Mouse (Mus musculus): ENCODE data around the gene Vps37b. TPM values are rescaled to one million over a fixed set of nuclear protein-coding genes. Genes with fewer than 3 reads are reported as not detected.
A peak's percentile ranks its signal among the peaks of the same experiment; 100 is the strongest.

The Vps37b gene
- polyA plus RNA-seq, 1 experiment from 2014 or later = 30.7 TPM

- H3K4me1 ChIP-seq (replicated peaks; ENCODE audit: insufficient read depth, low read length) = peaks cover 22% of the 10 kb centered on the region; the same call in 1 of the 2 replicates
- H3K9ac ChIP-seq (ENCODE audit: low read depth, low read length) = no peak overlapping the region
- no peaks in the 10 kb centered on the region for H3K9me3 ChIP-seq (replicated peaks; ENCODE audit: low read length)
- H3K27me3 ChIP-seq (ENCODE audit: insufficient read depth, low read length) = no peaks in the 10 kb centered on the region
- DNase-seq (ENCODE audit: low spot score) (no peak), ATAC-seq (replicated peaks; ENCODE audit: low FRiP score, low read depth) (no peak)
- H3K36me3 ChIP-seq (ENCODE audit: insufficient read depth, low read length) = no peaks in the 10 kb centered on the region
- no peak overlapping the region for H3K27ac ChIP-seq
- WGBS = 87% methylated on average over 5 of the region's 5 CpGs
- H3K4me2 ChIP-seq (ENCODE audit: low read length) = no peak overlapping the region
- no peak for TF ChIP-seq CTCF (IDR thresholded peaks at IDR 0.05; ENCODE audit: low read depth)
- no peak overlapping the region for H3K4me3 ChIP-seq (replicated peaks; ENCODE audit: low read depth, low read length)
Measured at GRCm38 (mm10) chr5:123978131-123978530, 53.9 kb downstream of the Vps37b start.

GRCm38 (mm10) chr5:123977231-123977630, 54.8 kb downstream of the Vps37b start:
- H3K4me3 ChIP-seq (replicated peaks; ENCODE audit: low read depth, low read length) = no peak overlapping the region
- H3K4me2 ChIP-seq (ENCODE audit: low read length) = no peak overlapping the region
- H3K9me3 ChIP-seq (replicated peaks; ENCODE audit: low read length) = no peaks in the 10 kb centered on the region
- no peak for TF ChIP-seq CTCF (IDR thresholded peaks at IDR 0.05; ENCODE audit: low read depth)
- peak overlapping the region; percentile 86; the same call in 1 of the 2 replicates for H3K27ac ChIP-seq
- WGBS = 29% methylated on average over 3 of the region's 3 CpGs
- H3K9ac ChIP-seq (ENCODE audit: low read depth, low read length) = no peak overlapping the region
- no peaks in the 10 kb centered on the region for H3K27me3 ChIP-seq (ENCODE audit: insufficient read depth, low read length)
- no peaks in the 10 kb centered on the region for H3K36me3 ChIP-seq (ENCODE audit: insufficient read depth, low read length)
- no peak for DNase-seq (ENCODE audit: low spot score)
- peaks cover 23% of the 10 kb centered on the region; the same call in 1 of the 2 replicates for H3K4me1 ChIP-seq (replicated peaks; ENCODE audit: insufficient read depth, low read length)
- no peak for ATAC-seq (replicated peaks; ENCODE audit: low FRiP score, low read depth)

- Histone ChIP-seq H3K4me1 (replicated peaks; ENCODE audit: insufficient read depth, low read length) (peaks cover 23% of the 10 kb centered on the region; the same call in 1 of the 2 replicates), H3K36me3 (ENCODE audit: insufficient read depth, low read length) (no peaks in the 10 kb centered on the region), H3K27me3 (ENCODE audit: insufficient read depth, low read length) (no peaks in the 10 kb centered on the region), H3K4me2 (ENCODE audit: low read length) (peak overlapping the region; percentile 92), H3K9ac (ENCODE audit: low read depth, low read length) (0 out of 2 replicates have a peak overlapping the region, but pooled peaks have one; percentile 15), H3K4me3 (replicated peaks; ENCODE audit: low read depth, low read length) (no peak overlapping the region), H3K9me3 (replicated peaks; ENCODE audit: low read length) (no peaks in the 10 kb centered on the region), H3K27ac (peak overlapping the region; percentile 86)
- ATAC-seq (replicated peaks; ENCODE audit: low FRiP score, low read depth) (no peak; the same call in 1 of the 2 replicates), DNase-seq (ENCODE audit: low spot score) (peak; percentile 38)
- 53% methylated on average over 6 of the region's 6 CpGs for WGBS
- no peak for TF ChIP-seq CTCF (IDR thresholded peaks at IDR 0.05; ENCODE audit: low read depth)
Measured at GRCm38 (mm10) chr5:123975668-123976180, 56.3 kb downstream of the Vps37b start.

GRCm38 (mm10) chr5:123974616-123975111, 57.4 kb downstream of the Vps37b start:
- DNase-seq (ENCODE audit: low spot score) (peak; percentile 26), ATAC-seq (replicated peaks; ENCODE audit: low FRiP score, low read depth) (no peak)
- Histone ChIP-seq H3K27ac (peak overlapping the region; percentile 86), H3K4me1 (replicated peaks; ENCODE audit: insufficient read depth, low read length) (peaks cover 23% of the 10 kb centered on the region; the same call in 1 of the 2 replicates), H3K36me3 (ENCODE audit: insufficient read depth, low read length) (no peaks in the 10 kb centered on the region), H3K4me2 (ENCODE audit: low read length) (peak overlapping the region; percentile 92), H3K9ac (ENCODE audit: low read depth, low read length) (peak overlapping the region; percentile 91; the same call in 1 of the 2 replicates), H3K27me3 (ENCODE audit: insufficient read depth, low read length) (no peaks in the 10 kb centered on the region), H3K4me3 (replicated peaks; ENCODE audit: low read depth, low read length) (peak overlapping the region; percentile 88), H3K9me3 (replicated peaks; ENCODE audit: low read length) (no peaks in the 10 kb centered on the region)
- TF ChIP-seq CTCF (IDR thresholded peaks at IDR 0.05; ENCODE audit: low read depth) = no peak
- WGBS = 9% methylated on average over 11 of the region's 11 CpGs

GRCm38 (mm10) chr5:123974179-123974485, 57.9 kb downstream of the Vps37b start:
- no peaks in the 10 kb centered on the region for H3K36me3 ChIP-seq (ENCODE audit: insufficient read depth, low read length)
- TF ChIP-seq CTCF (IDR thresholded peaks at IDR 0.05; ENCODE audit: low read depth) = no peak
- no peaks in the 10 kb centered on the region for H3K27me3 ChIP-seq (ENCODE audit: insufficient read depth, low read length)
- H3K27ac ChIP-seq = peak overlapping the region; percentile 86
- H3K4me1 ChIP-seq (replicated peaks; ENCODE audit: insufficient read depth, low read length) = peaks cover 20% of the 10 kb centered on the region; the same call in 1 of the 2 replicates
- H3K9me3 ChIP-seq (replicated peaks; ENCODE audit: low read length) = no peaks in the 10 kb centered on the region
- 1% methylated on average over 14 of the region's 14 CpGs for WGBS
- peak overlapping the region; percentile 92 for H3K4me2 ChIP-seq (ENCODE audit: low read length)
- DNase-seq (ENCODE audit: low spot score) (no peak), ATAC-seq (replicated peaks; ENCODE audit: low FRiP score, low read depth) (no peak)
- peak overlapping the region; percentile 91 for H3K9ac ChIP-seq (ENCODE audit: low read depth, low read length)
- H3K4me3 ChIP-seq (replicated peaks; ENCODE audit: low read depth, low read length) = peak overlapping the region; percentile 88

DNA sequence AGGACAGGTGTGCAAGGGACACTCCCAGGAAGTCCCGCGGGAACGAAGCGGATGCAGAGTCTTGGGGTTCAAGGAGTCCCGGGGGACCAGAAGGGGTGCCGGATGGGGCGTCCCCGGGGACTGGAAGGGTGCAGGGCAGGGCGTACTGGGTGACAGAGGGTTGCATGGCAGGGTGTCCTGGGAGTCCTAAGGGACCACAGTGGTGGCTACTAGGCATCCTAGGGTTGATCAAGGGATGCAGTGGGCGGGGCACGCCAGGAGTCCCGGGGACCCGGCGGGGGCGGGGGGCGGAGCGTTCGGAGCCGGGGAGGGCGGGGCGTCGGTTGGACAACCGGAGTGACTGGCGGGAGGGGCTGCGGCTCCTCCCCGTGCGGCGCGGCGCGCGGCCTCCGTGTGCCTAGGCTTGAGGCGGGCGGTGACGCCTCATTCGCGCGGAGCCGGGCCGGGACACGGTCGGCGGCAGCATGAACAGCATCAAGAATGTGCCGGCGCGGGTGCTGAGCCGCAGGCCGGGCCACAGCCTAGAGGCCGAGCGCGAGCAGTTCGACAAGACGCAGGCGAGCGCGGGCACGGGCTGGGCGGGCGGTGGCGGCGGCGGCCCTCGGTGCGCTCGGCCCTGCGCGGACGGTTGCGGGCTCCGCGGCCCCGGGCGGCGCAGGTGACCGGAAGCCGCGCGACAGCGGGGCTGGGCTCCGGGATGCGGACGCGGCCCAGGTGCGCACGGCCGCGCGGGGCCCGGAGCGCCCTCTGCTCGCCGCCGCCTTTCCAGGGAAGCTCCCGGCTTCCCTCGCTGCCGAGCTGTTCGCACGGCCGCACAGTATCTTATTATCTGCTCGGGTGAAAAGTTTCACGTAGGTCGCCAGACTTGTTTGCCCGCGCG, 58.5 kb downstream of the Vps37b start, which contains the start of gene Hip1r:
TSS of gene Hip1r (plus strand) at position 330 of the 880 bp plus-strand sequence.
- Histone ChIP-seq H3K4me3 (replicated peaks; ENCODE audit: low read depth, low read length) (peak within 1 kb of the TSS; percentile 88), H3K9me3 (replicated peaks; ENCODE audit: low read length) (no peaks in the 10 kb centered on the region), H3K4me1 (replicated peaks; ENCODE audit: insufficient read depth, low read length) (peaks cover 20% of the 10 kb centered on the region; the same call in 1 of the 2 replicates), H3K4me2 (ENCODE audit: low read length) (peak within 1 kb of the TSS; percentile 92), H3K27me3 (ENCODE audit: insufficient read depth, low read length) (no peaks in the 10 kb centered on the region), H3K36me3 (ENCODE audit: insufficient read depth, low read length) (no peaks in the 10 kb centered on the region), H3K9ac (ENCODE audit: low read depth, low read length) (peak within 1 kb of the TSS; percentile 91), H3K27ac (peak within 1 kb of the TSS; percentile 86)
- ATAC-seq (replicated peaks; ENCODE audit: low FRiP score, low read depth) (peak; percentile 56), DNase-seq (ENCODE audit: low spot score) (peak; percentile 72)
- under 1% methylated on average over 105 of the region's 106 CpGs for WGBS
- TF ChIP-seq CTCF (IDR thresholded peaks at IDR 0.05; ENCODE audit: low read depth) = no peak

Measured in kidney, postnatal 0 days (tissue).